Mouse (Mus musculus) T-helper 1 cell (primary cell): ENCODE data around the gene Slc2a12.

ENCODE experiments used
- in situ Hi-C: fragments of 300-600 bp; cut with MboI, MseI; formaldehyde crosslinking; loops from one replicate; pipeline ENCODE4 v1.15.1; 2025; ENCODE audit warnings: high pct_unique_total_duplicates

Slc2a12 gene

GRCm38 (mm10) chr10:22644853-22645491 lies at the start of gene Slc2a12:
Gene Slc2a12 (plus strand): TSS chr10:22645011.
- in situ Hi-C loops = no loop called here

- in situ Hi-C loops = loop anchor here (5.0 kb wide), 1 partner anchor 93 kb away; no protein-coding TSS in a partner anchor
Measured at GRCm38 (mm10) chr10:22598908-22599480, 45.8 kb upstream of the Slc2a12 start.

- in situ Hi-C loops = no loop called here
Measured at GRCm38 (mm10) chr10:22601046-22601445, 43.8 kb upstream of the Slc2a12 start.

- in situ Hi-C loops = no loop called here
Measured at GRCm38 (mm10) chr10:22604801-22605200, 40.0 kb upstream of the Slc2a12 start.

- in situ Hi-C loops = no loop called here
Measured at GRCm38 (mm10) chr10:22608273-22608672, 36.5 kb upstream of the Slc2a12 start.

- in situ Hi-C loops = no loop called here
Measured at GRCm38 (mm10) chr10:22608799-22609357, 35.9 kb upstream of the Slc2a12 start.

- in situ Hi-C loops = no loop called here
Measured at GRCm38 (mm10) chr10:22613301-22613700, 31.5 kb upstream of the Slc2a12 start.

GRCm38 (mm10) chr10:22614554-22614953 lies 30.3 kb upstream of the Slc2a12 start:
- in situ Hi-C loops = no loop called here

- in situ Hi-C loops = no loop called here
Measured at GRCm38 (mm10) chr10:22615309-22615708, 29.5 kb upstream of the Slc2a12 start.

GRCm38 (mm10) chr10:22618842-22619241 lies 26.0 kb upstream of the Slc2a12 start:
- in situ Hi-C loops = no loop called here

- in situ Hi-C loops = no loop called here
Measured at GRCm38 (mm10) chr10:22628832-22629231, 16.0 kb upstream of the Slc2a12 start.

- in situ Hi-C loops = no loop called here
Measured at GRCm38 (mm10) chr10:22631103-22631502, 13.7 kb upstream of the Slc2a12 start.

GRCm38 (mm10) chr10:22631528-22631927 lies 13.3 kb upstream of the Slc2a12 start:
- in situ Hi-C loops = no loop called here

GRCm38 (mm10) chr10:22631956-22632355 lies 12.9 kb upstream of the Slc2a12 start:
- in situ Hi-C loops = no loop called here

- in situ Hi-C loops = no loop called here
Measured at GRCm38 (mm10) chr10:22633406-22634306, 11.2 kb upstream of the Slc2a12 start.

- in situ Hi-C loops = no loop called here
Measured at GRCm38 (mm10) chr10:22637241-22637640, 7.6 kb upstream of the Slc2a12 start.

GRCm38 (mm10) chr10:22644171-22644570 lies 640 bp upstream of the Slc2a12 start:
- in situ Hi-C loops = no loop called here

GRCm38 (mm10) chr10:22648702-22649101 lies 3.9 kb downstream of the Slc2a12 start:
- in situ Hi-C loops = no loop called here

GRCm38 (mm10) chr10:22653820-22654219 lies 9.0 kb downstream of the Slc2a12 start:
- in situ Hi-C loops = no loop called here

- in situ Hi-C loops = no loop called here
Measured at GRCm38 (mm10) chr10:22658534-22659385, 13.9 kb downstream of the Slc2a12 start.

GRCm38 (mm10) chr10:22659386-22659725 lies 14.5 kb downstream of the Slc2a12 start:
- in situ Hi-C loops = no loop called here
